Mouse (Mus musculus): ENCODE data around the gene Vcl. TPM values are rescaled to one million over a fixed set of nuclear protein-coding genes. Genes with fewer than 3 reads are reported as not detected.

The Vcl gene
- polyA plus RNA-seq, 1 experiment, result 20.3 TPM

GRCm38 (mm10) chr14:20924071-20924789, 5.0 kb upstream of the Vcl start:
- Histone ChIP-seq H3K4me1 (ENCODE audit: control insufficient read depth, insufficient read depth, insufficient read length) (peaks cover 10% of the 10 kb centered on the region; the same call in 1 of the 2 replicates), H3K27ac (ENCODE audit: insufficient read depth, low read length) (peak overlapping the region; percentile 35; the same call in 1 of the 2 replicates), H3K4me3 (ENCODE audit: extremely low read depth, insufficient read depth, insufficient read length) (no peak overlapping the region), H3K27me3 (ENCODE audit: control insufficient read depth, insufficient read depth, low read length) (no peaks in the 10 kb centered on the region), H3K36me3 (ENCODE audit: control insufficient read depth, insufficient read depth, low read length) (no peaks in the 10 kb centered on the region)
- DNase-seq (ENCODE audit: low read depth in 1 of 2, low spot score in 2 of 2), result no peak
- TF ChIP-seq CTCF (IDR thresholded peaks at IDR 0.05; ENCODE audit: extremely low read depth, insufficient read depth, insufficient read length, insufficient replicate concordance) (no peak), POLR2A (IDR thresholded peaks at IDR 0.05; ENCODE audit: low read depth, low read length) (no peak)
- WGBS, result 14% methylated on average over 5 of the region's 5 CpGs

DNA sequence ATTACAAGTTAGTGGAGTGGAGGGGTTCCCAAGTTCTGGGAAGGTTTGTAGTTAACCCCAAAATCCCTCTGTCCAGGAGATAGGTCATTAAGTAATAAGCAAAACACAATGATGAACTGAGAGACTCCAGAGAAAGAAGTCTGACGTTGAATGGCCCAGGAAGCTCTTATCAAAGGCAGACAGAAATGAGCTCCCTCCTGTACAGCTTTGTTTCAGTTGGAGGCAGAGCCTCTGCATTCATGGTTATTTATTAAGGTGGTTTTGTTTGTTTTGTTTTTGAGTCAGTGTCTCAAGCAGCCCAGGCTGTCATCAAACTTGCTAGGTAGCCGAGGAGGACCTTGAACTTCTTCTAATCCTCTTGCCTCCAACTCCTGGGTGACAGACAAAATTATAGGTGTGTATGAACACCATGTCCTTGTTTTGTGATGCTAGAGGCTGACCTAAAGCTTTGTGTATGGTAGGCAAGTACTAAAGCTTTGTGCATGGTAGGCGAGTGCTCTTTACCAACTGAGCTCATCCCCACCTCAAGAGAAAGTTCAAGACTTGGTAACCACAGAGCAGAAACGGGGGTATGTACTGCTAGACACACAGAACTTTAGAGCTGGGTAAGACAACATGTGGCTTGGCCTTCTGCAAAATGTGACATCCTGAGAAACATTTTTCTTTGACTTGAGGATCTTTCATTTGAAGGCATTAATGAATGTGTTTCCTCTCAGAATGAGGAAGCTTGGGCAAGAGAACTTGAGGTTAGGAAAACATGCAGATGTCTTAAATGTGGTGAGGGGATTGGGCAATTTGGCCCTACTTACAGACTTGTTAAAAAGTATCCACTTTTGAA, 1.5 kb upstream of the Vcl start:
- Histone ChIP-seq H3K27ac (ENCODE audit: insufficient read depth, low read length) (no peak overlapping the region), H3K27me3 (ENCODE audit: control insufficient read depth, insufficient read depth, low read length) (no peaks in the 10 kb centered on the region), H3K4me3 (ENCODE audit: extremely low read depth, insufficient read depth, insufficient read length) (no peak overlapping the region), H3K4me1 (ENCODE audit: control insufficient read depth, insufficient read depth, insufficient read length) (peaks cover 10% of the 10 kb centered on the region; the same call in 1 of the 2 replicates), H3K36me3 (ENCODE audit: control insufficient read depth, insufficient read depth, low read length) (no peaks in the 10 kb centered on the region)
- 55% methylated on average over 4 of the region's 4 CpGs for WGBS
- DNase-seq (ENCODE audit: low read depth in 1 of 2, low spot score in 2 of 2), result no peak
- TF ChIP-seq POLR2A (IDR thresholded peaks at IDR 0.05; ENCODE audit: low read depth, low read length) (no peak), CTCF (IDR thresholded peaks at IDR 0.05; ENCODE audit: extremely low read depth, insufficient read depth, insufficient read length, insufficient replicate concordance) (no peak)

DNA sequence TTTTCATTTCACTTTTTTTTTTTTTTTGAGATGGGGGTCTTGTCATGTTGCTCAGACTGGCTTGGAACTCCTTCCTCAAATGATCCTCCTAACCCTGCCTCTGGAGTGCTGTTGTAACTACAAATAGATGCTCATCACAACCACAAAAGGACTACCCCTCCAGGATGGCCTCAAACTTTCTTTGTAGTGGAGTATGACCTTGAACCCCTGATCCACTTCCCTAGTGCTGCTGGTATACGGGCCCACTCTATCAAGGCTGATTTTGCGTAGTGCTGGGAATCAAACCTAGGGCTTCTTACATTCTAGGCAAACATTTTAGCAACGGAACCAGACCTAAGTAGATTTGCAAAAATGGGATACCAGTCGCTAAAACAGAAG, 901 bp upstream of the Vcl start:
- no peak for DNase-seq (ENCODE audit: low read depth in 1 of 2, low spot score in 2 of 2)
- Histone ChIP-seq H3K27ac (ENCODE audit: insufficient read depth, low read length) (no peak overlapping the region; the same call in 1 of the 2 replicates), H3K36me3 (ENCODE audit: control insufficient read depth, insufficient read depth, low read length) (no peaks in the 10 kb centered on the region), H3K4me3 (ENCODE audit: extremely low read depth, insufficient read depth, insufficient read length) (no peak overlapping the region), H3K4me1 (ENCODE audit: control insufficient read depth, insufficient read depth, insufficient read length) (peaks cover 7% of the 10 kb centered on the region; the same call in 1 of the 2 replicates), H3K27me3 (ENCODE audit: control insufficient read depth, insufficient read depth, low read length) (no peaks in the 10 kb centered on the region)
- TF ChIP-seq CTCF (IDR thresholded peaks at IDR 0.05; ENCODE audit: extremely low read depth, insufficient read depth, insufficient read length, insufficient replicate concordance) (no peak), POLR2A (IDR thresholded peaks at IDR 0.05; ENCODE audit: low read depth, low read length) (no peak)
- 18% methylated on average over 4 of the region's 4 CpGs for WGBS

GRCm38 (mm10) chr14:20929814-20930434, 726 bp downstream of the Vcl start:
- peaks cover 3% of the 10 kb centered on the region; the same call in 1 of the 2 replicates for H3K4me1 ChIP-seq (ENCODE audit: control insufficient read depth, insufficient read depth, insufficient read length)
- WGBS, result 3% methylated on average over 19 of the region's 19 CpGs
- TF ChIP-seq POLR2A (IDR thresholded peaks at IDR 0.05; ENCODE audit: low read depth, low read length), result no peak
- TF ChIP-seq CTCF (IDR thresholded peaks at IDR 0.05; ENCODE audit: extremely low read depth, insufficient read depth, insufficient read length, insufficient replicate concordance), result no peak
- peak overlapping the region; percentile 94 for H3K4me3 ChIP-seq (ENCODE audit: extremely low read depth, insufficient read depth, insufficient read length)
- peak overlapping the region; percentile 65; the same call in 1 of the 2 replicates for H3K27ac ChIP-seq (ENCODE audit: insufficient read depth, low read length)
- no peaks in the 10 kb centered on the region; the same call in 1 of the 2 replicates for H3K27me3 ChIP-seq (ENCODE audit: control insufficient read depth, insufficient read depth, low read length)
- DNase-seq (ENCODE audit: low read depth in 1 of 2, low spot score in 2 of 2), result peak; percentile 26 to 28
- no peaks in the 10 kb centered on the region for H3K36me3 ChIP-seq (ENCODE audit: control insufficient read depth, insufficient read depth, low read length)

DNA sequence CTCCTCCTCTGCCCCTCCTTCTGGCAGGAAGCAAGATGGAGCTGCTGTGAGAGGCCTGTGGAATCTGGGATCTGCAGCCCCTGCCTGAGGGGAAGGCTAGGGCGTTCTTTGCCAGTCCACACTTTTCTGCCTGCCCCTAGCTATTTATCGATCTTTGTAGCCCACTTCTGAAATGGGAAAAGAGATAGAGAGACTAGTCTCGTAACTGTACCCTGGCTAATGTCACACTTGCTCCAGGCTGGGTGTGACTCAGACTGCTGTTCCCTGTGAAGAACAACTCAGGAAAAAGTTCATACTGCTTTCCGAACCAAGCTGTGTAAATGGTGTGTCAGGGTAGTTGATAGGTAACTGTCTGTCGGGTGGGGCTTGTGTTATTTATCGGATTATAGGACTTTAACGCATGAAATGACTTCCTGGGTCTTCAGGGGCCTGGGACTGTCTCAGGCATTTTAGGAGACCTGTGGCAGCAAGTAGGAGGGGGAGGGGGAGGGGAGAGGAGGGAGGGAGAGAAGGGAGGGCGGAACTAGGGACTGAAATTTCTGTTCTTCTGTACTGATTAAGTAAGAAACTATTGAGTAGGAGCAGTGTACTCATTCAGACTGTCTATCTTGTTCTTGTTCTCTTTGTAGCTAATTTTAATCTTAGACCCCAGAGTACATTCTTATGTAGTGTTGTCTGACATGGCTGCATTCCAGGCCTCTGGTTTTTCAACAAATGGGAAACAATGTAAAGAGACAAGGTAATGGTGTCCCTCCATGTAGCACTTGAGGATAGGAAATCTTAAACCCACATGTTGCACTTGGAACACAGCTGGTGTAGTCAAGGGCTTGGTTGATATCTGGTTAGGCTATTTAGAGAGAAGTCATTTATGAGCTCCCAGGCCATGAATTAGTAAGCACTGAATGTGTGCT, 1.5 kb downstream of the Vcl start:
- Histone ChIP-seq H3K4me1 (ENCODE audit: control insufficient read depth, insufficient read depth, insufficient read length) (peaks cover 3% of the 10 kb centered on the region; the same call in 1 of the 2 replicates), H3K27ac (ENCODE audit: insufficient read depth, low read length) (peak overlapping the region; percentile 9; the same call in 1 of the 2 replicates), H3K4me3 (ENCODE audit: extremely low read depth, insufficient read depth, insufficient read length) (peak overlapping the region; percentile 94), H3K36me3 (ENCODE audit: control insufficient read depth, insufficient read depth, low read length) (no peaks in the 10 kb centered on the region), H3K27me3 (ENCODE audit: control insufficient read depth, insufficient read depth, low read length) (no peaks in the 10 kb centered on the region; the same call in 1 of the 2 replicates)
- no peak for DNase-seq (ENCODE audit: low read depth in 1 of 2, low spot score in 2 of 2)
- WGBS, result 66% methylated on average over 8 of the region's 8 CpGs
- TF ChIP-seq POLR2A (IDR thresholded peaks at IDR 0.05; ENCODE audit: low read depth, low read length), result no peak
- TF ChIP-seq CTCF (IDR thresholded peaks at IDR 0.05; ENCODE audit: extremely low read depth, insufficient read depth, insufficient read length, insufficient replicate concordance), result no peak

GRCm38 (mm10) chr14:20938424-20938823, 9.2 kb downstream of the Vcl start:
- WGBS, result 8% methylated on average over 2 of the region's 2 CpGs
- DNase-seq (ENCODE audit: low read depth in 1 of 2, low spot score in 2 of 2), result no peak
- Histone ChIP-seq H3K27me3 (ENCODE audit: control insufficient read depth, insufficient read depth, low read length) (no peaks in the 10 kb centered on the region; the same call in 1 of the 2 replicates), H3K27ac (ENCODE audit: insufficient read depth, low read length) (no peak overlapping the region), H3K4me3 (ENCODE audit: extremely low read depth, insufficient read depth, insufficient read length) (no peak overlapping the region), H3K36me3 (ENCODE audit: control insufficient read depth, insufficient read depth, low read length) (no peaks in the 10 kb centered on the region), H3K4me1 (ENCODE audit: control insufficient read depth, insufficient read depth, insufficient read length) (no peaks in the 10 kb centered on the region)
- TF ChIP-seq POLR2A (IDR thresholded peaks at IDR 0.05; ENCODE audit: low read depth, low read length) (no peak), CTCF (IDR thresholded peaks at IDR 0.05; ENCODE audit: extremely low read depth, insufficient read depth, insufficient read length, insufficient replicate concordance) (no peak)
